Mouse (Mus musculus) embryo, embryonic 11 days (tissue): ENCODE data around the gene Cidec.

Experiments
- DNase-seq: peaks from one replicate; pipeline ENCODE4 v3.0.0-alpha.2; 2015

Gene Cidec

DNA sequence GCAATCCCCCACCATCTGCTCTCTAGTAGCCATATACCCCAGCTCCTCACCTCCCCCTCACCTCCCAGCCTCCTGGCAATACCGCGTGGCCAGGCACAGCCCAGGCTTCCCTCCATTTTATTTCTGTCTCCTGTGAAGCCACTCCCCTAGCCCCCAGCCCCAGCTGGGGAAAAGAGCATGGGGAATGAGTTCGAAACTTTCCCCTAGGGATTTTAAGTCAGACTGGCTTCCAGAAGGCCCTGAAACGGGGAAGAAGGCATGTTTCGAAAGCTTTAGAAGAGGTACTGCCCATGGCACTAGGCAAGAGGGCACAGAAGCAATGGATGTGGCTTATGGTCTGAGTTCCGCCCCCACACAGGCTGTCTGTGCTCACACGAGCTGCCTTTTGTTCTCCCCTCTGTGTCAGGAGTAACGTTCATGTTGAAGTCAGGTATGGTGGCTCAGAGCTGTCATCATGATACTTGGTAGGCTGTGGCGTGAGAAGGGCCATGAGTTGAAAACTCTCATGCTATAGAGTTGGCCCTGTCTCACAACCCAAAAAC, at the start of gene Cidec:
Gene Cidec, minus strand, starts transcription at position 97 of the 542 bp plus-strand sequence.
- DNase-seq = no peak

DNA sequence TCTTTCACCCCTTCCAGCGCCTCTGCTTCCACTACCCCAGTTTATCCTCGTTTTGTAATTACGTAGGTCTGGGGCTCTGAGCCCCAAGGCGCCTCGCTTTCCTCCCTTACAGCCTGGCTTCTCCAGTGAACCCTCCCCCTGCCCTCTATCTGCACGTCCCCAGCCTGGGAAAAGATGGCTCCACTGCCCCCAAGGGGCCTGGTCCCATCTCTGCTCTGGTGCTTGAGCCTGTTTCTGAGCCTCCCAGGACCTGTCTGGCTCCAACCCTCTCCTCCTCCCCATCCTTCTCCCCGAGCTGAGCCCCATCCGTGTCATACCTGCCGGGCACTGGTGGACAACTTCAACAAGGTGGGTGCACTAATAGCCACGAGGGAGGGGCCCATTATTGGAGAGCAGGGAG, 48.2 kb upstream of the Cidec start:
- DNase-seq = peak; percentile 59

DNA sequence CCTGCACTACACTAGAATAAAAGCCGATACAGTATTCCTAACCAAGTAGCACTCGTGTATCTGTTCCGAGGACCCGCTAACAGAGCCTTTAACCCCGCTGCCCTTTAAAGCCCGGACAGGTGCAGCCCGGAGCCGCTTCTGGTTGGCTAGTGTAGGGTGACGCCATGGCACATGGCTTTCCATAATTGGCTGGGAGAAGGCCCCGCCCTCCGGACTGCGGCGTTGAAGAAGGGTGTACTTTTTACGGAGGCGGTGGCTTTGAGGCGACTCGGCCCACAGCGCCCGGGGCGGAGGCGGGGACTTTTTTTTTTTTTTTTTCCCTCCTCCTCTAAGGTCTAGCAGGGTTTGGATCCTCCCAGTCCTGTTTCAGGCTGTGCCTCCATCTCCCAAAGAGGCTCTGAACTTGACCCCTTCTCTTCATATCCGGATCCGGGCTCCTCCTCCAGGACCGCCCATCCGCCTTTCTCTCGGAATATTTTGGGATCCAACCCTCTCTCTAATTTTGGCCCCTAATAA, 47.6 kb upstream of the Cidec start, which contains the start of gene Creld1:
Gene Creld1, plus strand, starts transcription at position 198 of the 516 bp plus-strand sequence.
- peak; percentile 94 for DNase-seq

DNA sequence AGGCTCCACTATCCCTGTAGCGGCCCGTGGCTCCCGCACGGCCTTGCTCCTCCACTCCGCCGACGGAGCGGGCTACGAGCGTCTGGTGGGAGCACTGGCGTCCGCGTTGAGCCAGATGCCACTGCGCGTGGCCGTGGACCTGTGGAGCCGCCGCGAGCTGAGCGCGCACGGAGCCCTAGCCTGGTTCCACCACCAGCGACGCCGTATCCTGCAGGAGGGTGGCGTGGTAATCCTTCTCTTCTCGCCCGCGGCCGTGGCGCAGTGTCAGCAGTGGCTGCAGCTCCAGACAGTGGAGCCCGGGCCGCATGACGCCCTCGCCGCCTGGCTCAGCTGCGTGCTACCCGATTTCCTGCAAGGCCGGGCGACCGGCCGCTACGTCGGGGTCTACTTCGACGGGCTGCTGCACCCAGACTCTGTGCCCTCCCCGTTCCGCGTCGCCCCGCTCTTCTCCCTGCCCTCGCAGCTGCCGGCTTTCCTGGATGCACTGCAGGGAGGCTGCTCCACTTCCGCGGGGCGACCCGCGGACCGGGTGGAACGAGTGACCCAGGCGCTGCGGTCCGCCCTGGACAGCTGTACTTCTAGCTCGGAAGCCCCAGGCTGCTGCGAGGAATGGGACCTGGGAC, 47.0 kb upstream of the Cidec start:
- peak; percentile 51 for DNase-seq

DNA sequence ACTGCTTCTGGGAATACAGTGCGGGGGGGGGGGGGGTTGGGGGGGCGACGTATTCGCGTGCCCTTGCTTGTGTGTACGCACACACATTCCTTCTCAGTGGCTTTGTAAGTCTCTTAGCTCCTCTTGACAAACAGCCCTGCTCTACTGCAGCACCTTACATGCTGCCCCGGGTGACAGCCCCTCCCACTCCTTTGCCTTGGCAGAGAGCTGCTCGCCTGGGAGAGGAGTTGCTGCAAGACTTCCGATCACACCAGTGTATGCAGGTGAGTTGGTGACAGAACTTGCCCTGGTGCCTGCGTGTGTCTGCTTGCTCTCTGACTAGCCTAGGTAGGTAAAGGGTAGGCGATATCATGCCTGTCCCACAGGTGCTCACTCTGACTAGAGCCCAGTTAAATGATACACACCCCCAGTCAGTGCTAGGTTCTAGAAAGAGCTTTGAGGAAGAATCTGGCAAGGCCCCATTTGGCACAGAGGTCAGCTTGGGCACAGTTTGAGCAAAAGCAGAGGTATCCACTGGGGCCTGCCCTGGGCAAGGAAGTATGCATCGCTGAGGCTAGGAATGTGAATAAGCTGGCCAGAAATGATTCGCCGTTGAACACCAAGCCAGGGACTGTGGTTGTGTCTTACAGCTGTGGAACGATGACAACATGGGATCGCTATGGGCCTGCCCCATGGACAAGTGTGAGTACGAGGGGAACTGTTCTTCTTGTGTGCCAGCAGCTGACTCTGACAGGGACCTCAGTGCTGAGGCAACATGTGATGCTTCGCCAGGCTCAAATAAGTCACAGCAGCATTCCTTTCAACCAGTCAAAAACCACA, 45.2 kb upstream of the Cidec start:
- no peak for DNase-seq

DNA sequence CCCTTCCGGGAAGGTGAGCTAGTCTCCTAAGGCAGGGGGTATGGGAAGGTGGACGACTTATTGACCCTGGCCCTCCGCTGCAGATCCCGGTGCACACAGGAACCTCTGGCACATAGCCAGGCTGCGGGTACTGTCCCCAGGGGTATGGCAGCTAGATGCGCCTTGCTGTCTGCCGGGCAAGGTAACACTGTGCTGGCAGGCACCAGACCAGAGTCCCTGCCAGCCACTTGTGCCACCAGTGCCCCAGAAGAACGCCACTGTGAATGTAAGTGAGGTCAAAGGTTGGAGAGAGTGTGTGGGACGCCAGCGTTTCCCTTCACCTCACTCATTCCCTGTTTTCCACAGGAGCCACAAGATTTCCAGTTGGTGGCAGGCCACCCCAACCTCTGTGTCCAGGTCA, 43.3 kb upstream of the Cidec start:
- no peak for DNase-seq

DNA sequence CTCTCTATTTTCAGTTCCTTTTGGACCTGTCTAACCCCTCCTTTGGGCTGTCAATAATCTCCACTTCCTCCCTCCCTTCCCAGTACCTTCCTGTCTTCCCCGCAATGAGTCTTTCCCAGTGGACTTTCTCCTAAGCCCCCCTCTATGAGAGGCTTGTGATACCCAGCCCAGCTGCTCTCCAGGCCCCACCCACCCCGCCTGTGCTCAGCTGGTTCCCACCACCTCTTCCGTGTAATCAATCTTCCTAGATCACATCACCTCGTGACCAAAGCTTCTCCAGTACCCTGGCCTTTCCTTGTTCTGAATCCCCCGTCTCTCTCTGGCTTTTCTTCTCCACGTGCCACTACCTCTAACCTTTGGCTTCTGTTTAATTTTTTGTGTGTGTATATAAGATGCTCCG, 41.8 kb upstream of the Cidec start:
- DNase-seq = no peak

DNA sequence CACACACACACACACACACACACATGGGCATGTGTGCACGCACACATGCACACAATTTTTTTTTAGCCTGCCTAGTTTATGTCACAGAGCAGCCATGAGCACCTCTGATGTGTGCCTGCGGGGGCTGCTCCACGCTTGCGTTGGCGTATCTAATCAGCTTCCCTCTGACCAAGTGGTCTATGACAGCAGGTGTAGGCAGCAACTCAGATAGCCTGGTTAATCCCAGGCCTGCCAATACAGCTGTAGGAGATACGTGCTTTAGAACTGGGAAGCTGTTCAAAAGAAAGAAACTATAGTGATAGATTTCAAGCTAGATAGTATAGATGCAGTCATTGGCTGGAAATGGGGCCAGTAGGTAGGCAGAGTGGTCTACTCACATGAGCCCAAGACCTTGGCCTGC, 38.2 kb upstream of the Cidec start:
- DNase-seq = no peak

DNA sequence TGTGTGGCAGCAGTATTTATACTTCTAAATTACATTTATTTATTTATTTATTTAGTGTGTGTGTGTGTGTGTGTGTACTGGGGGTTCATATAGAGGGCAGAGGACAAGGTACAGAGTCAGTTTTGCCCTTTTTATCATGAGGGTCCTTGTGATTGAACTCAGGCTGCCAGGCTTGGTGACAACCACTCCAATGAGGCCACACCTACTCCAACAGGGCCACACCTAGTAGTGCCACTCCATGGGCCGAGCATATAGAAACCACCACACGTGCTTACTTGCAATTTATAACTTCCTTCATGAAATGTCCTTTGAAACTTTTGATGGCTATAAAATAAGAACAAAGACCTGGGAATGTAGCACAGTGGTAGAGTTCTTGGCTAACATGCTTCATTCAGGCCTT, 37.7 kb upstream of the Cidec start:
- DNase-seq = no peak

DNA sequence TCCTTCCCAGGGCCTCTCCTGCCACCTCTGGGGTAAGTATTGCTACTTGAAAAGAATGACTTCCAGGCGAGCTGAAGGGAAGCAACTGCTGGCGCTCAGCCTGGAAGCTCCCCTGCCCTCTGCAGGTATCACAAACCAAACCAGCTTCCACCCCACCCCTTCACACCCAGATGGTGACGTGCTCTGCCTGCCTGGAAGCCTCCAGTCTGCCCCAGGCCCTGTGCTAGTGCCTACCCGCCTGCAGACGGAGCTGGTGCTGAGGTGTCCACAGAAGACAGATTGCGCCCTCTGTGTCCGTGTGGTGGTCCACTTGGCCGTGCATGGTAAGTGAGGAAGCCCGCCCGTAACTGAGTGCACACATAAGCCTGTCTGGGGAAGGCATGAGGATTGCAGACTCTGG, 36.5 kb upstream of the Cidec start:
- DNase-seq = no peak

DNA sequence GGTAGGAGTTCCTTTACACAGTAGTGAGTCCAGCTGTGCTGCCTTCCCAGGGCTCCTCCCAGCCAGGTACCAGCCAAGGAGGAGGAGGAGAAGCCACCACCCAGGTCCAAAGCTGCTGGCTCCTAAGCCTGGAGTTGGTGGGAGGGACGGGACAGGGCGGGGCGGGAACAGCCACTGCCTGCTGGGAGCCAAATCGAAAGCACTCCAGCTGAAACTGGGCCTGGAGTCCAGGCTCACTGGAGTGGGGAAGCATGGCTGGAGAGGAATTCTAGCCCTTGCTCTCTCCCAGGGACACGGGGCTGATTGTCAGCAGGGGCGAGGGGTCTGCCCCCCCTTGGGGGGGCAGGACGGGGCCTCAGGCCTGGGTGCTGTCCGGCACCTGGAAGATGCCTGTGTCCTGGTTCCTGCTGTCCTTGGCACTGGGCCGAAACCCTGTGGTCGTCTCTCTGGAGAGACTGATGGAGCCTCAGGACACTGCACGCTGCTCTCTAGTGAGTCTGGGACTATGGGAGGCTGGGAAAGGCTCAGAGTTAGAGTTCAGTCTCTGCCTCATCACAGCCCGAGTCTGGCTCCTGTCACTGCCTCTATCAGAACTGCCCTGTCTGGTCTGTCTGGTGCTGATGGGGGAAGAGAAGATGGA, 35.9 kb upstream of the Cidec start, which contains the start of gene Il17rc:
Gene Il17rc, plus strand, starts transcription at position 131 of the 640 bp plus-strand sequence.
- no peak for DNase-seq

DNA sequence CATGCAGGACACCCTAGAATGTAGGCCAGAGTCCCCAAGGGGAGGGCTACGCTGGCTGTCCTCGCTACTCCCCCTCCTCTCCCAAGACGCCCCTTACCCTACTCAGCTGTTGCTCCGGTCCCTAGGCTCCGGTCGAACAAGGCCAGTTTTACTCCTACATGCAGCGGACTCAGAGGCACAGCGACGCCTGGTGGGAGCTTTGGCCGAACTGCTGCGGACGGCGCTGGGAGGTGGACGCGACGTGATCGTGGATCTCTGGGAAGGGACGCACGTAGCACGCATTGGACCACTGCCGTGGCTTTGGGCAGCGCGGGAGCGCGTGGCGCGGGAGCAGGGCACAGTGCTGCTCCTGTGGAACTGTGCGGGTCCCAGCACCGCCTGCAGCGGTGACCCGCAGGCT, 33.9 kb upstream of the Cidec start:
- peak; percentile 85 for DNase-seq

DNA sequence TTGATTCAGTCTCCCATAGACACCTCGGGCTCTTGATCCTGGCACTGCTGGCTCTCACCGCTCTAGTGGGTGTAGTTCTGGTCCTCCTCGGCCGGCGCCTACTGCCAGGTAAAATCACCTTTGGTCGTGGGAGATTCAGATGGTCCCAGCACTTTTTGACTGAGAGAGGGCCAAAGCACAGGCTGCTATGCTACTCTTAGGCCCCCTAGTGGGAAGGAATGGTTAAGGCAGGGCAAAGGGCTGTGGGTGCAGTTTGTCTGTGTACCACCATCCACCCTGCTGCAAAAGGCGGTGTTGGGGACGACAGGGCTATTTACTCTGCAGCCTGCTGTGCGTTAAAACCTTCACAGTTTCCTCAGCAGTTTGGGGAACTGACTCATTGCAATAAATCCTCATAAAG, 33.5 kb upstream of the Cidec start:
- peak; percentile 80 for DNase-seq

DNA sequence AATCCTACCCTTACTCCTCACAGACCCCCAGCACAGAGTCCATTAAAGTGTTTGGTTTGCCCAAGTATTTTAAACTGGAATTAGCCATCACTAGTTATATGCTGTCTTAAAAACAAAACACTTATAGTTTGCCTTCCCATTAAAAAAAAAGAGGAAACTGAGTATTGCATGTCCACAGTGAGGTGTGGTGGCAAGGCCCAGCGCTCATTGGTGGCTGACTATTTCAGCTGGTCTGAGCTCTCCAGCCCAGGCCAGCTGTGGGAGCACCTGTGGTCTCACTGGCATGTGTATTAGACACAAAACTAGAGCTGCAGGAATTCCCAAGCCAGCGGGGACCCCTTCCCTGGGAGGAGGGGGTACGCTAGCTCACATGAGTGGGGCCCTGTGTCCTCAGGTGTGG, 33.0 kb upstream of the Cidec start:
- DNase-seq = no peak

DNA sequence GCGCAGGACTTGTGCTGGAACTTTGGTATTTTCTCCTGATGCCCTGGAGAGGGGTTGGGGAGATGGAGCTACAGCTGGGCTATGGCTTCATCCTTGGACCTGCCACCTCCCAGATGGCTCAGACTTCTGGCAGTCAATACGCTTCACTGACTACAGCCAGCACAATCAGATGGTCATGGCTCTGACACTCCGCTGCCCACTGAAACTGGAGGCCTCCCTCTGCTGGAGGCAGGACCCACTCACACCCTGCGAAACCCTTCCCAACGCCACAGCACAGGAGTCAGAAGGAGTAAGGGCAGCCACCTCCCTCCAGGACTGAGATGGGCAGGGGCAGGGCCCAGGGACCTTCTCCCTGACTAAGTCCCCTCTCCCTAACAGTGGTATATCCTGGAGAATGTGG, 30.0 kb upstream of the Cidec start:
- no peak for DNase-seq

DNA sequence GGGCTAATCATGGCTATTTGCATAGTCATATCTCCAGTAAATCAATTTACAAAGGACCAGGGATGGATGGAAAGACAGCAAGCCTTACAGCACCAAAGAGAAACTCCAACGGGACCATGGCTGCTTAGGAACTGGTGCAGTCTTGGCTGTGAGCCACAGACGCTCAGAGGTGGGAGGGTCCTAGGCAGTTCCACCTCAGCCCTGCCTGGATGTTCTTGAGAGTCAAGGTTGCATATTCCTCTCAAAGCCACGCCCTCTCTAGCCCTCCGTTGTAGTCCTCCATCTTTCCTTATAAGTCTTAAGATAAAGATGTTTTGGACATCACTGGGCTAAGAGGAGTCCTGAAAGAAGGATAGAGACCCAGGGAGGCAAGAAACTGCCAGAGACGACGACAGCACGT, 28.5 kb upstream of the Cidec start:
- DNase-seq = no peak

DNA sequence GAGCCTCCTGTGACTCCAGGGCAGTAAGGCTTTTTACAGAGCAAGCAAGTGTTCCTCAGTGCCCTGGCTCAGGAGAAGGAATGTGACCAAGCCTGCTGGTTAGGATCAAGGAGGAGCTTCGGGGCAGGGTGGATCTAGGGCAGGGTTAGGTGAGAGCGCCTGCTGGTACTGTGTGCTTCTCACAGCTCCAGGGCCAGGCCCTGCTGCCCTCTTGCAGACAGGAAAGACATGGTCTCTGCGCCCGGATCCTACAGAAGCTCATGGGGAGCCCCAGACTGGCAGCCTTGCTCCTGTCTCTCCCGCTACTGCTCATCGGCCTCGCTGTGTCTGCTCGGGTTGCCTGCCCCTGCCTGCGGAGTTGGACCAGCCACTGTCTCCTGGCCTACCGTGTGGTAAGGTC, 23.1 kb upstream of the Cidec start:
- no peak for DNase-seq

DNA sequence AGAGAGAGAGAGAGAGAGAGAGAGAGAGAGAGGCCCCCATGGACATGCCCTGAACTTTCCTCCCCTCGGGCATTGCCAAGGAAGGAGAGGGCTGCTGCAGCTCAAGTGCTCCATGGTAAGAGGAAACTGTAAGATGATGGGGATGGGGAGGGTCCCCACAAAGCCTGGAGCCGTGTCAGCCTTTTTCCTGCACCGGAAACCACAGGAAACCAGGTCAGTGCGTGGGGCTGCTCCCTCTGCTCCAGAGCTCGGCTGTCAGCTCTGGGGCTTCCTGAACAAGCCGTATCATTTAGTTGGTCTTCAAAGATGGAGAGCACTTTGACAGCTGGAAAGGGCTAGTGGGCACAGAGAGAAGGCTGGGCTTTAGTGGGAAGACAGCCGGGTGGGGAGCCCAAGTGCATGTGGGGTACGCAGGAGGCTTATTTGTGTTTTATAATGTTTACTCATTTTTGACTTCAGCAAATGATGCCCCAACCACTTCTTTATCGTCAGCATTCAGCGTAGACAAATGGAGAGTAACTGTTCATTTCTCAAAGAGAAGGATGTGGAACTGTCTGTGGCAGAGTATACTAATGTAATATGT, 22.5 kb upstream of the Cidec start, which contains the start of gene Il17re:
Gene Il17re, plus strand, starts transcription at position 533 of the 583 bp plus-strand sequence.
- DNase-seq = no peak

DNA sequence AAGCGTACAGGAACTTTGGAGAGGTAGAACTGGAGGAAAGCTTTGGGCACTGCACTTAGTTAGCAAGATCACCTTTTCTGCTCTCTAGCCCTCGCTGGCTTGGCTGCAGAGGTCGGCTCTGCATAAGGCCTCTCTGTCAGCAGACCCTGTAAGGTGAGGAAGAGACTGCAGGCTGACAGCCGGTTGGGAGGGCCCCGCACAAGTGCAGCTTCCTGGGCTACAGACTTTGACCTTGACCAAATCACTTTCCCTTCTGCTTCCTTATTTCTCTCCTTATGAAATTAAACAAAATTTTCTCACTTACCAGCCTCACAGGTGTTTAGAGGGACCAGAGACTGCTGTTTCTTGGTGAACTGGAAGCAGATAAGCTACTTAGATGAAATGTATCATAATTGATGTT, 19.4 kb upstream of the Cidec start:
- no peak for DNase-seq

DNA sequence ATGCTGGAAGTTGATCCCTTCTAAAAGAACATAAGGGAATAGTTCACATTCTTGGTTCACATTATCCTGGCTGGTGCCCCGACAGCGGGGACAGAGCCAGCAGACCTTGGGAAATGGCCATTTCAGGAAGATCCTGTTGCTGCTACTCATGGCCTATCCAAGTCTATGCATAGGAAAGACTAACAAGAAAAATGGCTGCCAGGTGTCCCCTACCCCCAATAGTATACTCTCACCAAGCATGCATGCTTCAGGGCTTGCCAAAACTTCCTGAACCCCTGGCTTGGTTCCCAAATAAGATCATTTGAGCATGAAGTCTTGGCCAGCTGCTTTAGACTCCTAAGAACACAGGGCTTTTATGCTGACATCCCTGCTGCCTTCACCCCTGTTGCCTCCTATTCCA, 16.3 kb upstream of the Cidec start:
- DNase-seq = no peak

DNA sequence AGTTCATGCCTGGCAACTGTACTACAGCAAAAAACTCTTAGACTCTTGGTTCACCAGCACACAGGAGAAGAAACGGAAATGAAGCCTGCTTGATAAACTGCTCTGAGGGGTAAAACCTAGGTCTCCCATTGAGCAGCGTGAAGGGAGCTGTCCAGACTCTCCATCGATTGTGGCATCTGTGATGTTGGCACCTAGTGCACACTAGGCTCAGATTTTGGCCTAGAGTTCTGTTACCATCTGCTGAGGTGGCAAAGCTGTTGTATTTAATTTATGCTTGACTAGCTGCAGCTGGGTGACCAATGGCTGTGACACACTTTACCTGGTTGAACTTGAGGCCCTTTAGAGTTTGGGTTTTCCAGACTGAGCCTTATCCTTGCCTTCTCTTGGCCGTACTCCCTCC, 12.1 kb upstream of the Cidec start:
- no peak for DNase-seq

DNA sequence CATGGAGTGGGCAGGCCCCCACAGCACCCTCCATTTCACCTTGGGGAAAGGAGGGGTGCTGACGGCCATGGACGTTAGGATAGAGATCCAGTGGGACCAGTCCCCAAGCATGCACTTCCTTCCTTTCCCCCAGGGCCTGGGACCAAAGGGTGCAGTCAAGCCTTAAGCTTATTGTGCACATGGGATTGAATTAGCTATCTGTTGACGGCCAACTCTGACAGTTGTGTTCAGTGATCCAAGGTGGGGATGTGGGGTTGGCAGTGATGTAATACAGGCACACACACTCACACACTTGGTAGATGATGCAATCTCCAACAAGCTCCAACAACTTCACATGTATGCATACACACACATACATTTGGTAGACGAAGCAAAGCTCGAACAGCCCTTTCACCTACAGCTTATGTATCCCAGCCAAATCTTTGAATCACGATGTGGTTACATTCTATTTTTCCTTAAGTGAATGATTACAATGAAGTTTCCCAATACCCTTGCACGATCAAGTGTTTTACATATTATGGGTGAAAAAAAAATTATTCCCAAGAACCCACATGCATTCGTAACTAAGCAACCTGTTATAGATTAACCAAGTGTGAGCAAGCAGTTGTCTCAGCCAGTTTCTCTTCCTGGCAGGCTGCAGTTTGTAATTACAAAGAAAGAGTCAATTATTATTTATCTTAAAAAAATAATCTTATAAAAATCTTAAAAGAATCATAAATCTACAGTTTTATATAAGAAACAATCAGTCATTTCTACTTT, 8.8 kb upstream of the Cidec start:
- DNase-seq = no peak
